Mouse (Mus musculus) kidney, postnatal 0 days (tissue): ENCODE measurements around the gene Btaf1. TPM values are rescaled to one million over a fixed set of nuclear protein-coding genes. Genes with fewer than 3 reads are reported as not detected.

Experiments
- ATAC-seq: fragments of 200-750 bp; cut with Nextera tagmentation; replicated peaks from 2 replicates; pipeline ENCODE4 v1.8.0; 2017; ENCODE audit warnings: low read depth, moderate number of reproducible peaks, moderate TSS enrichment, moderate library complexity; ENCODE audit not compliant: low FRiP score
- DNase-seq: peaks from one replicate; pipeline ENCODE4 v3.0.0-alpha.2; 2016; ENCODE audit warnings: low spot score
- H3K27ac ChIP-seq: fragments of 300-500 bp; sonication (generic); 2 replicates; pipeline ENCODE4 v1.5.1; 2014; ENCODE audit warnings: mild to moderate bottlenecking
- H3K27me3 ChIP-seq: fragments of 300-500 bp; sonication (generic); 2 replicates; pipeline ENCODE4 v1.6.1; 2014; ENCODE audit warnings: low read length, mixed read lengths; ENCODE audit not compliant: insufficient read depth
- H3K36me3 ChIP-seq: fragments of 300-500 bp; sonication (generic); 2 replicates; pipeline ENCODE4 v1.6.1; 2014; ENCODE audit warnings: low read length, mixed read lengths; ENCODE audit not compliant: insufficient read depth
- H3K4me1 ChIP-seq: fragments of 300-500 bp; sonication (generic); replicated peaks from 2 replicates; pipeline ENCODE4 v1.6.1; 2014; ENCODE audit warnings: antibody characterized with exemption, low read length, mixed read lengths; ENCODE audit not compliant: insufficient read depth
- H3K4me2 ChIP-seq: fragments of 300-500 bp; sonication (generic); 2 replicates; pipeline ENCODE4 v1.6.1; 2014; ENCODE audit warnings: mild to moderate bottlenecking, low read length, moderate library complexity, mixed read lengths
- H3K4me3 ChIP-seq: fragments of 300-500 bp; sonication (generic); replicated peaks from 2 replicates; pipeline ENCODE4 v1.5.1; 2014; ENCODE audit warnings: low read depth, low read length
- H3K9ac ChIP-seq: fragments of 300-500 bp; sonication (generic); 2 replicates; pipeline ENCODE4 v1.6.1; 2014; ENCODE audit warnings: low read depth, low read length
- H3K9me3 ChIP-seq: fragments of 300-500 bp; sonication (generic); replicated peaks from 2 replicates; pipeline ENCODE4 v1.6.1; 2016; ENCODE audit warnings: low read length, inconsistent platforms, mixed read lengths
- CTCF ChIP-seq: IDR thresholded peaks from 2 replicates; pipeline ENCODE4 v1.5.1; 2016; ENCODE audit warnings: antibody characterized with exemption, low read depth, mild to moderate bottlenecking, moderate library complexity
- WGBS: fragments of 180-500 bp; shearing (Covaris S2); extraction: QIAGEN DNeasy Blood & Tissue Kit; methylation state at CpG from one replicate; pipeline ENCODE4 v1.1.7; 2014; 5-methylcytosine and 5-hydroxymethylcytosine counted together
- polyA plus RNA-seq: library from polyadenylated mRNA; unstranded; fragments of >200 nt; fragmentation: Nextera tagmentation; extraction: Ambion mirVana; gene quantifications from 2 replicates; pipeline ENCODE4 v1.2.1, GENCODE M21; 2015

Gene Btaf1
- polyA plus RNA-seq, 1 experiment from 2014 or later = 5.4 TPM

GRCm38 (mm10) chr19:37048507-37048906 is 122.6 kb downstream of the Btaf1 start:
- no peak for TF ChIP-seq CTCF
- no peak overlapping the region for H3K27ac ChIP-seq
- no peaks in the 10 kb centered on the region for H3K4me1 ChIP-seq
- no peaks in the 10 kb centered on the region for H3K27me3 ChIP-seq
- 94% methylated on average over 6 of the region's 6 CpGs for WGBS
- no peak for DNase-seq
- no peak overlapping the region for H3K4me3 ChIP-seq
- H3K4me2 ChIP-seq = no peak overlapping the region
- H3K36me3 ChIP-seq = no peaks in the 10 kb centered on the region
- H3K9me3 ChIP-seq = no peaks in the 10 kb centered on the region
- no peak for ATAC-seq
- H3K9ac ChIP-seq = no peak overlapping the region

GRCm38 (mm10) chr19:37050643-37051345 is 124.9 kb downstream of the Btaf1 start:
- 62% methylated on average over 4 of the region's 4 CpGs for WGBS
- H3K9ac ChIP-seq = no peak overlapping the region
- no peaks in the 10 kb centered on the region for H3K9me3 ChIP-seq
- no peaks in the 10 kb centered on the region for H3K36me3 ChIP-seq
- H3K4me2 ChIP-seq = no peak overlapping the region
- peak; percentile 81 for DNase-seq
- no peak overlapping the region for H3K27ac ChIP-seq
- ATAC-seq = peak; percentile 36
- H3K4me3 ChIP-seq = no peak overlapping the region
- TF ChIP-seq CTCF = peak; percentile 86
- no peaks in the 10 kb centered on the region for H3K4me1 ChIP-seq
- no peaks in the 10 kb centered on the region for H3K27me3 ChIP-seq

- H3K4me2 ChIP-seq = no peak overlapping the region
- no peaks in the 10 kb centered on the region for H3K27me3 ChIP-seq
- no peak overlapping the region for H3K27ac ChIP-seq
- TF ChIP-seq CTCF = no peak
- DNase-seq (no peak), ATAC-seq (no peak)
- no peak overlapping the region for H3K4me3 ChIP-seq
- no peaks in the 10 kb centered on the region for H3K36me3 ChIP-seq
- WGBS = 84% methylated on average over 4 of the region's 4 CpGs
- no peaks in the 10 kb centered on the region for H3K4me1 ChIP-seq
- H3K9me3 ChIP-seq = no peaks in the 10 kb centered on the region
- H3K9ac ChIP-seq = no peak overlapping the region
Measured at GRCm38 (mm10) chr19:37055976-37056556, 130.2 kb downstream of the Btaf1 start.

GRCm38 (mm10) chr19:37057161-37057905 is 131.5 kb downstream of the Btaf1 start:
- no peak for DNase-seq
- no peaks in the 10 kb centered on the region for H3K9me3 ChIP-seq
- H3K27me3 ChIP-seq = no peaks in the 10 kb centered on the region
- no peaks in the 10 kb centered on the region for H3K4me1 ChIP-seq
- no peak for ATAC-seq
- no peak for TF ChIP-seq CTCF
- H3K4me2 ChIP-seq = no peak overlapping the region
- H3K27ac ChIP-seq = no peak overlapping the region
- H3K36me3 ChIP-seq = no peaks in the 10 kb centered on the region
- no peak overlapping the region for H3K4me3 ChIP-seq
- WGBS = 82% methylated on average over 8 of the region's 8 CpGs
- no peak overlapping the region for H3K9ac ChIP-seq

- Histone ChIP-seq H3K27me3 (no peaks in the 10 kb centered on the region), H3K27ac (no peak overlapping the region), H3K9ac (no peak overlapping the region), H3K9me3 (no peaks in the 10 kb centered on the region), H3K4me1 (no peaks in the 10 kb centered on the region), H3K36me3 (no peaks in the 10 kb centered on the region), H3K4me2 (no peak overlapping the region), H3K4me3 (no peak overlapping the region)
- DNase-seq (peak; percentile 40), ATAC-seq (peak; percentile 75; the same call in 1 of the 2 replicates)
- no peak for TF ChIP-seq CTCF
- 23% methylated on average over 2 of the region's 2 CpGs for WGBS
Measured at GRCm38 (mm10) chr19:37059623-37060022, 133.7 kb downstream of the Btaf1 start.

GRCm38 (mm10) chr19:37060078-37060477 is 134.2 kb downstream of the Btaf1 start:
- H3K9ac ChIP-seq = no peak overlapping the region
- no peaks in the 10 kb centered on the region for H3K9me3 ChIP-seq
- WGBS = 75% methylated on average over 4 of the region's 4 CpGs
- H3K4me3 ChIP-seq = no peak overlapping the region
- TF ChIP-seq CTCF = no peak
- no peak for DNase-seq
- no peaks in the 10 kb centered on the region for H3K27me3 ChIP-seq
- H3K4me1 ChIP-seq = no peaks in the 10 kb centered on the region
- ATAC-seq = no peak
- no peak overlapping the region for H3K4me2 ChIP-seq
- no peak overlapping the region for H3K27ac ChIP-seq
- H3K36me3 ChIP-seq = no peaks in the 10 kb centered on the region

Other genes with a start within 250 kb of the Btaf1 start
- 11.1 and 12.4 TPM in 2 replicates for gene Ppp1r3c, start 189.4 kb upstream of the Btaf1 start, polyA plus RNA-seq
- gene Tnks2, start 91.8 kb upstream of the Btaf1 start, polyA plus RNA-seq = 34.9 and 38.1 TPM in 2 replicates
- 8.6 and 9.9 TPM in 2 replicates for gene Fgfbp3, start 6.5 kb upstream of the Btaf1 start, polyA plus RNA-seq